ENCODE assay signal across 8 mouse cellular contexts in the genomic region with DNA sequence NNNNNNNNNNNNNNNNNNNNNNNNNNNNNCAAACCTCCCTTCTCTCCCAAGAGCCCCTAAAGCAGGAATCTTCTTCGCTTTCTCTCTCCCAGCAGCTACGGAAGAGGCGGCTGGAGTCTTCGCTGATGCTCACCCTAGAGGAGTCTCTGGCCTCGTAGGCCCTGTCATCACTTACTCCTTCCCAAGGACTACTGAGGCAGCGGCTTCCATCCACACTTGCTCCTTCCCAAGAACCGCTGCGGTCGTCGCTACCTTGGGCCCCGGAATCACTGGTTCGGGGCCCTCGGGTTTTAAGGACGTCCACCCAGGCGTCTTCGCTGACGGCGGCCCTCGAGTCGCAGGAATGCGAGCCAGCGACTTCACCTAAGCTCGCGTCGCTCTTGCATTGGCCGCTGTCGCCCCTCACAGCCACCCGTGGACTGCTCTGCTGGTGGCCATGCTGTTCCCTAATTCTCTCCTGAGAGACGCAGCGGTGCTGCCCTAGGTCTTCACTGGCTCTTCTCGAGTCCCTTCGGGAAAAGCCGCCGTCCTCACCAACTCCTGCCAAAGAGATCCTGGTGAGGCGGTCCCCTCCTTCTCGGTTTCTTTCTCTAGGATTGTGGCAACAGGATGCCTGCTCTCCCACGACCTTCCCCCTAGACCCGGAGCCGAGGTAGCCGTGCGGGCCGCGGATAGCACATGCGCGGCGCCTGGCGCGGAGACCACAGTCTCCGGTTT. TPM values are rescaled to one million over a fixed set of nuclear protein-coding genes. Genes with fewer than 3 reads are reported as not detected.
DNase-seq lines count a peak whose midpoint lies in the region; ATAC-seq and TF ChIP-seq lines count a peak whose summit lies in the region.

No protein-coding gene starts in this region.

- 0 out of 2 replicates have a peak overlapping the region, but pooled peaks have one; percentile 82 for H3K27ac ChIP-seq in embryonic facial prominence, embryonic 13.5 days
- peak overlapping the region; percentile 78 for H3K27ac ChIP-seq in intestine, embryonic 14.5 days (ENCODE audit: low read depth)

- no peak for TF ChIP-seq CTCF in C2C12 (IDR thresholded peaks at IDR 0.05; ENCODE audit: control insufficient read depth, insufficient read depth, insufficient read length)

- peaks cover 19% of the 10 kb centered on the region for H3K4me1 ChIP-seq in embryonic facial prominence, embryonic 13.5 days
- peaks cover 11% of the 10 kb centered on the region; the same call in 1 of the 2 replicates for H3K4me1 ChIP-seq in intestine, embryonic 14.5 days (replicated peaks; ENCODE audit: control insufficient read depth, insufficient read depth, low read length)

- DNase-seq in embryo, embryonic 10 days (ENCODE audit: low spot score) = peak; percentile 46
- DNase-seq in embryo, embryonic 9.5 days (ENCODE audit: extremely low spot score) = no peak
- no peak for DNase-seq in intestine, embryonic 14.5 days (ENCODE audit: low spot score)
- DNase-seq in urinary bladder, postnatal 36 days (ENCODE audit: low spot score in 2 of 2) = no peak
- DNase-seq in layer of hippocampus, adult 9-10 months (ENCODE audit: low spot score) = no peak

- H3K79me2 ChIP-seq in C2C12 (ENCODE audit: control insufficient read depth, insufficient read depth) = peaks cover 16% of the 10 kb centered on the region

- H3K27me3 ChIP-seq in C2C12 (ENCODE audit: control insufficient read depth, insufficient read depth, insufficient read length) = no peaks in the 10 kb centered on the region
- H3K27me3 ChIP-seq in embryonic facial prominence, embryonic 13.5 days = no peaks in the 10 kb centered on the region; the same call in 1 of the 2 replicates
- H3K27me3 ChIP-seq in intestine, embryonic 14.5 days (replicated peaks; ENCODE audit: control insufficient read depth, insufficient read depth, low read length) = no peaks in the 10 kb centered on the region

- H3ac ChIP-seq in C2C12 (ENCODE audit: control insufficient read depth, insufficient read length, low read depth) = peak overlapping the region; percentile 55

- H3K9me3 ChIP-seq in embryonic facial prominence, embryonic 13.5 days = no peaks in the 10 kb centered on the region
- H3K9me3 ChIP-seq in intestine, embryonic 14.5 days (ENCODE audit: control insufficient read depth, low read length) = no peaks in the 10 kb centered on the region

- ATAC-seq in embryonic facial prominence, embryonic 13.5 days (ENCODE audit: insufficient number of reproducible peaks, insufficient read depth, low FRiP score, low TSS enrichment, low read depth) = peak; percentile 63
- peak; percentile 70 for ATAC-seq in intestine, embryonic 14.5 days (replicated peaks; ENCODE audit: low FRiP score, low TSS enrichment, low read depth)
- ATAC-seq in megakaryocyte progenitor cell, adult 5-6 weeks (replicated peaks; ENCODE audit: poor library complexity) = peak; percentile 36

- H3K36me3 ChIP-seq in C2C12 (ENCODE audit: control insufficient read depth, insufficient read depth) = peaks cover 15% of the 10 kb centered on the region
- peaks cover 3% of the 10 kb centered on the region; the same call in 1 of the 2 replicates for H3K36me3 ChIP-seq in embryonic facial prominence, embryonic 13.5 days
- H3K36me3 ChIP-seq in intestine, embryonic 14.5 days (ENCODE audit: control insufficient read depth, insufficient read depth, low read length) = peaks cover 18% of the 10 kb centered on the region

- peaks cover 10% of the 10 kb centered on the region for H3K79me3 ChIP-seq in C2C12 (ENCODE audit: low read depth)

- peak overlapping the region; percentile 82 for H3K4me3 ChIP-seq in C2C12 (ENCODE audit: insufficient read depth, poor library complexity, severe bottlenecking)
- peak overlapping the region; percentile 77 for H3K4me3 ChIP-seq in embryonic facial prominence, embryonic 13.5 days
- peak overlapping the region; percentile 87 for H3K4me3 ChIP-seq in intestine, embryonic 14.5 days (ENCODE audit: low read depth, low read length)

- H3K9ac ChIP-seq in embryonic facial prominence, embryonic 13.5 days = peak overlapping the region; percentile 82
- H3K9ac ChIP-seq in intestine, embryonic 14.5 days (ENCODE audit: low read length) = peak overlapping the region; percentile 83

- 1% methylated on average over 49 of the region's 49 CpGs for WGBS in embryonic facial prominence, embryonic 13.5 days
- 2% methylated on average over 49 of the region's 49 CpGs for WGBS in intestine, embryonic 14.5 days

- H3K4me2 ChIP-seq in embryonic facial prominence, embryonic 13.5 days = peak overlapping the region; percentile 97
- peak overlapping the region; percentile 99 for H3K4me2 ChIP-seq in intestine, embryonic 14.5 days (ENCODE audit: low read length)

TF ChIP-seq in C2C12, 6 proteins besides CTCF, POLR2A, EP300 and RAD21:
- TF ChIP-seq FOSL1 (IDR thresholded peaks at IDR 0.05; ENCODE audit: insufficient read depth, low read length, poor library complexity, severe bottlenecking) (no peak), MYOG (IDR thresholded peaks at IDR 0.05; ENCODE audit: control insufficient read depth, extremely low read depth, insufficient read length) (no peak), USF1 (IDR thresholded peaks at IDR 0.05; ENCODE audit: low read depth) (no peak), CEBPB (IDR thresholded peaks at IDR 0.05; ENCODE audit: low read depth) (no peak), MAX (IDR thresholded peaks at IDR 0.05) (no peak), MYOD1 (IDR thresholded peaks at IDR 0.05; ENCODE audit: control insufficient read depth, insufficient read length, low read depth) (no peak)

RNA-seq across cellular contexts. Expression of a gene that starts 0.5 kb away (rescaled TPM):
- 1.2 TPM for polyA plus RNA-seq in C2C12 (2012; fragmentation: generic; extraction: Trizol)
- 10.8 and 11.4 TPM in 2 replicates for polyA plus RNA-seq in embryonic facial prominence, embryonic 13.5 days (2015; fragmentation: Nextera tagmentation; extraction: Ambion mirVana)
- 4.0 and 5.1 TPM in 2 replicates for polyA plus RNA-seq in intestine, embryonic 14.5 days (2014; fragmentation: Nextera tagmentation; extraction: Ambion mirVana)
- total RNA-seq in megakaryocyte progenitor cell, adult 5-6 weeks (2015) = 0.07 TPM in 1 of 2 replicates, not detected in the other
- total RNA-seq in megakaryocyte progenitor cell, adult 5-6 weeks (2017) = 0.20 TPM in 1 of 2 replicates, not detected in the other

RNA-seq across cellular contexts. Expression of a gene that starts 33.3 kb away (rescaled TPM):
- 6.8 TPM for polyA plus RNA-seq in C2C12 (2012; fragmentation: generic; extraction: Trizol)
- 27.2 and 32.5 TPM in 2 replicates for polyA plus RNA-seq in embryonic facial prominence, embryonic 13.5 days (2015; fragmentation: Nextera tagmentation; extraction: Ambion mirVana)
- polyA plus RNA-seq in intestine, embryonic 14.5 days (2014; fragmentation: Nextera tagmentation; extraction: Ambion mirVana) = 20.6 and 21.1 TPM in 2 replicates
- total RNA-seq in megakaryocyte progenitor cell, adult 5-6 weeks (2015) = 89.8 and 91.8 TPM in 2 replicates
- total RNA-seq in megakaryocyte progenitor cell, adult 5-6 weeks (2017) = 59.3 and 71.4 TPM in 2 replicates
